Mouse (Mus musculus) adrenal gland, postnatal 36 days (tissue): Measurements from ENCODE around the gene Snapc5. TPM values are rescaled to one million over a fixed set of nuclear protein-coding genes. Genes with fewer than 3 reads are reported as not detected.

Source experiments
- microRNA-seq: library from miRNA; unstranded; fragments of <30 nt; microRNA quantifications from one replicate; pipeline ENCODE4 v1.2.0, GENCODE M21; 2021
- total RNA-seq, 2 experiments: library from RNA; stranded (reverse); gene quantifications; 2 replicates each; pipeline ENCODE4 v1.2.3; 2021

Snapc5 gene
- total RNA-seq, 2 experiments from 2014 or later, result 20.7 to 21.3 TPM

Small RNA genes within 50 kb of the gene (microRNA-seq; reads per million reads assigned to microRNA genes)
- gene Gm24106, result not detected

Other genes starting within 250 kb of the Snapc5 start
- 10 to 100 TPM in 1 of 2 experiments, 1 to 10 TPM in 1; 6.3 to 12.7 TPM for gene Smad6, start 157.2 kb upstream of the Snapc5 start, total RNA-seq
- gene Lctl, start 62.1 kb upstream of the Snapc5 start, total RNA-seq, result 1 to 10 TPM in 1 of 2 experiments, under 1 TPM in 1; 0.69 to 2.6 TPM
- 1 to 10 TPM; 2.7 to 4.0 TPM for gene Zwilch, start 6.2 kb upstream of the Snapc5 start, total RNA-seq
- gene Rpl4, start 5.9 kb upstream of the Snapc5 start, total RNA-seq, result 1,000 to 10,000 TPM in 1 of 2 experiments, 100 to 1,000 TPM in 1; 960 to 1,012 TPM
- gene Uchl4, start 55.9 kb downstream of the Snapc5 start, total RNA-seq, result 1 to 10 TPM; 2.5 to 2.7 TPM
- gene Map2k1, start 74.4 kb downstream of the Snapc5 start, total RNA-seq, result 10 to 100 TPM; 80.4 to 91.1 TPM
- gene Tipin, start 102.3 kb downstream of the Snapc5 start, total RNA-seq, result 10 to 100 TPM; 15.9 to 20.6 TPM
- gene Dis3l, start 162.0 kb downstream of the Snapc5 start, total RNA-seq, result 10 to 100 TPM; 20.9 to 21.5 TPM
- gene Megf11, start 206.4 kb downstream of the Snapc5 start, total RNA-seq, result under 1 TPM; 0.36 to 0.79 TPM